Mouse (Mus musculus) CH12.LX (cell line): ENCODE measurements around the gene Crym.

Source experiments
- CHD1 ChIP-seq: IDR thresholded peaks from 2 replicates; pipeline ENCODE4 v1.6.1; 2012; ENCODE audit warnings: low read depth, low read length, improper control_type of control experiment, inconsistent platforms
- CTCF ChIP-seq, 2 experiments: IDR thresholded peaks in 1 of 2; conservative IDR thresholded peaks in 1 of 2; 2 replicates each; pipeline ENCODE4 v1.5.1; 2011 to 2012; ENCODE audit warnings: low read depth in 2 of 2, low read length in 2 of 2, improper control_type of control experiment in 1 of 2, inconsistent platforms in 1 of 2, mild to moderate bottlenecking in 1 of 2, moderate library complexity in 1 of 2
- ELF1 ChIP-seq: IDR thresholded peaks from 2 replicates; pipeline ENCODE4 v1.6.1; 2014; ENCODE audit warnings: low read depth, mild to moderate bottlenecking, inconsistent platforms, low read length, improper control_type of control experiment
- EP300 ChIP-seq: IDR thresholded peaks from 2 replicates; pipeline ENCODE4 v1.6.1; 2011; ENCODE audit warnings: low read length, improper control_type of control experiment
- HCFC1 ChIP-seq: IDR thresholded peaks from 2 replicates; pipeline ENCODE4 v1.6.1; 2012; ENCODE audit warnings: low read depth, mild to moderate bottlenecking, inconsistent platforms, low read length, improper control_type of control experiment
- JUND ChIP-seq: conservative IDR thresholded peaks from 2 replicates; pipeline ENCODE4 v1.6.1; 2011; ENCODE audit warnings: low read depth, low read length, improper control_type of control experiment
- KAT2A ChIP-seq: IDR thresholded peaks from 2 replicates; pipeline ENCODE4 v1.6.1; 2012; ENCODE audit warnings: low read length, improper control_type of control experiment, inconsistent platforms; ENCODE audit not compliant: insufficient replicate concordance
- MAZ ChIP-seq: IDR thresholded peaks from 2 replicates; pipeline ENCODE4 v1.6.1; 2012; ENCODE audit warnings: low read depth, mild to moderate bottlenecking, inconsistent platforms, low read length, improper control_type of control experiment, moderate library complexity
- NRF1 ChIP-seq: IDR thresholded peaks from 2 replicates; pipeline ENCODE4 v1.6.1; 2014; ENCODE audit warnings: low read depth, mild to moderate bottlenecking, inconsistent platforms, low read length, improper control_type of control experiment, moderate library complexity
- POLR2A ChIP-seq: IDR thresholded peaks from 2 replicates; pipeline ENCODE4 v1.6.1; 2011; ENCODE audit warnings: low read depth, mild to moderate bottlenecking, improper control_type of control experiment, low read length
- POLR2AphosphoS2 ChIP-seq: IDR thresholded peaks from 2 replicates; pipeline ENCODE4 v1.6.1; 2011; ENCODE audit warnings: low read depth, low read length, improper control_type of control experiment
- USF1 ChIP-seq: IDR thresholded peaks from 2 replicates; pipeline ENCODE4 v1.6.1; 2014; ENCODE audit warnings: low read depth, mild to moderate bottlenecking, inconsistent platforms, low read length, improper control_type of control experiment
- ZKSCAN1 ChIP-seq: IDR thresholded peaks from 2 replicates; pipeline ENCODE4 v1.6.1; 2012; ENCODE audit warnings: low read depth, inconsistent platforms, low read length, improper control_type of control experiment, borderline replicate concordance

- no peak for TF ChIP-seq KAT2A
- TF ChIP-seq CHD1, result no peak
- no peak for TF ChIP-seq NRF1
- no peak for TF ChIP-seq MAZ
- TF ChIP-seq HCFC1, result no peak
- no peak for TF ChIP-seq CTCF (conservative IDR thresholded peaks at IDR 0.05 in 1 of 2, IDR thresholded peaks at IDR 0.05 in 1 of 2; ENCODE audit: low read depth in 2 of 2, low read length in 2 of 2)
- TF ChIP-seq USF1, result no peak
- no peak for TF ChIP-seq POLR2AphosphoS2
- no peak for TF ChIP-seq POLR2A
- no peak for TF ChIP-seq ZKSCAN1
- TF ChIP-seq EP300, result no peak
- no peak for TF ChIP-seq JUND
- TF ChIP-seq ELF1, result no peak
These were observed 623 bp downstream of the Crym start for GRCm38 (mm10) chr7:120201231-120201744.
